Mouse (Mus musculus) left cerebral cortex, adult 2 months (tissue): Measurements from ENCODE around the gene B3galt4. TPM values are rescaled to one million over a fixed set of nuclear protein-coding genes. Genes with fewer than 3 reads are reported as not detected.

ENCODE experiments used
- DNase-seq, 2 experiments: peaks; one replicate each; pipeline ENCODE4 v3.0.0; 2021 to 2022; ENCODE audit warnings: low spot score in 2 of 2, mixed read lengths in 1 of 2; ENCODE audit errors: extremely low spot score in 1 of 2
- H3K27ac ChIP-seq: fragments of 200-600 bp; 2 replicates; pipeline ENCODE4 v1.8.1; 2022
- H3K4me3 ChIP-seq: fragments of 200-600 bp; 2 replicates; pipeline ENCODE4 v1.8.1; 2022
- CTCF ChIP-seq: fragments of 200-600 bp; IDR thresholded peaks from 2 replicates; pipeline ENCODE4 v1.8.1; 2022; ENCODE audit warnings: antibody characterized with exemption, mild to moderate bottlenecking, moderate library complexity
- intact Hi-C: fragments of 180-260 bp; cut with DNase I; formaldehyde crosslinking; loops from one replicate; pipeline ENCODE4 v1.15.1; 2025
- total RNA-seq, 2 experiments: library from RNA; stranded (reverse); gene quantifications; 2 replicates each; pipeline ENCODE4 v1.2.3; 2021

B3galt4 gene
- total RNA-seq, 2 experiments from 2014 or later, result 6.3 to 6.5 TPM

DNA sequence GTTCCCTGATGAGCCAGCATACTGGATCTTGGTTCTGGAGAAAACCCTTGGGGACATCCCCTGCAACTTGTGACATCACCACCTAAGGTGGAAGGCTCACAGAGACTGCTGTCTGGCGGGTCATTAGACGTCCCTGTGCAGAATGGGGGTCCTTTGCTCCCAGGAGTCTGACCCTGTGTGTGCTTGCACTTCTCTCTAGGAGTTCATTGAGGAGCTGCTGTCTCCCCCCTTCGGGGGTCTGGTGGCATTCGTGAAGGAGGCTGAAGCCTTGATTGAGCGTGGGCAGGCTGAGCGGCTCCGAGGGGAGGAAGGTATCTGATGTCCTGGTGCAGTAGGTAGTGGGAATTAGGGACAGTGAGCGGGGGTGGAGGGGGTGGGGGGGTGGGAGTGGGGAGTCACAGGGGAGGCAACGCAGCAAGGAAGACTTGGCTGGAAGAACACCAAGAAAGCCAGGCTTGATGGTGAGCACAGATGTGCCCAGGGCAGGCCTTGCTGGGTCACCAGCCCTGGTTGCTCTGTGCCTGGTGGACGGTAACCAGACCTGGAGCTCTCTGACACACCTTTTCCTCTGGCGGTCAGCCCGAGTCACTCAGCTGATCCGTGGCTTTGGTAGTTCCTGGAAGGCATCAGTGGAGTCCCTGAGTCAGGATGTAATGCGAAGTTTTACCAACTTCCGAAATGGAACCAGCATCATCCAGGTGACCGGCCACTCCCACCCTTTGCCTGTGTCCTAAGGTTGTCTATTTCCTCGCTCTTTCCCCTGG lies 14.0 kb upstream of the B3galt4 start:
- Histone ChIP-seq H3K27ac (no peak overlapping the region), H3K4me3 (no peak overlapping the region)
- DNase-seq, result peak in 1 of 2 experiments; percentile 12
- TF ChIP-seq CTCF, result no peak
- intact Hi-C loops, result loop anchor here (5.0 kb wide), 1 partner anchor 37 kb away; the partner anchor contains the start of gene H2-K1

DNA sequence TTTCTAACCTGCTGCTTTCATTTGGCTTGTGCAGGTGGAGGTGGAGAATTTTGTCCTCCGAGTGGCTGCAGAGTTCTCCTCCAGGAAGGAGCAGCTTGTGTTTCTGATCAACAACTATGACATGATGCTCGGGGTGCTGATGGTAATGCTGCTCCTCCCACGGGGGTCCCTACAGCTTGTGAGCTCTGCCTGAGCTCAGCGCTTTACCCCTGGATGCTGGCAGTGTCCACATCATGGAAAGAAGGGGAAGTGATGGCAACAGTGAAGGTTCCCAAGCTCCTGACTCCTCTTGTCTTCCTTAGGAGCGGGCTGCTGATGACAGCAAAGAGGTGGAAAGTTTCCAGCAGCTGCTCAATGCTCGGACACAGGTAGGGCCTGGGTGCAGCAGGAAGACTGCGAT lies 11.6 kb upstream of the B3galt4 start:
- no peak for TF ChIP-seq CTCF
- intact Hi-C loops, result no loop called here
- Histone ChIP-seq H3K27ac (no peak overlapping the region), H3K4me3 (no peak overlapping the region)
- DNase-seq, result no peak

DNA sequence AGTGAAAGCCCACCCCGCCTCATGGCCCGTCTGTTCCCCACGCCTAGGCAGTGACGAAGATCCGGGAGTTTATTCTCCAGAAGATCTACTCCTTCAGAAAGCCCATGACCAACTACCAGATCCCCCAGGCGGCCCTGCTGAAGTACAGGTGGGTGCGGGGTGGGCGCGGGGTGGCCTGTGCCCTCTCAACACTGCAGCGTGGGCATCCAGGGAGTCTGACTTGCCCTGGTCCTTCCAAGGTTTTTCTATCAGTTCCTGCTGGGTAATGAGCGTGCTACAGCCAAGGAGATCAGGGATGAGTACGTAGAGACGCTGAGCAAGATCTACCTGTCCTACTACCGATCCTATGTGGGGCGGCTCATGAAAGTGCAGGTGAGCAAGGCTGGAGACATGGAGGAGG lies 8.7 kb upstream of the B3galt4 start:
- no peak overlapping the region for H3K4me3 ChIP-seq
- intact Hi-C loops, result loop anchor here (1.0 to 2.0 kb wide), 2 partner anchors 61 to 1319 kb away; no protein-coding TSS in a partner anchor
- H3K27ac ChIP-seq, result no peak overlapping the region
- no peak for TF ChIP-seq CTCF
- DNase-seq, result peak in 1 of 2 experiments; percentile 8

GRCm38 (mm10) chr17:33959135-33959534 lies 7.8 kb upstream of the B3galt4 start:
- DNase-seq, result peak in 1 of 2 experiments; percentile 15
- H3K27ac ChIP-seq, result no peak overlapping the region
- intact Hi-C loops, result loop anchor here (1.0 kb wide), 1 partner anchor 62 kb away; no protein-coding TSS in a partner anchor
- no peak for TF ChIP-seq CTCF
- no peak overlapping the region for H3K4me3 ChIP-seq

- DNase-seq, result peak in 1 of 2 experiments; percentile 7
- H3K27ac ChIP-seq, result no peak overlapping the region
- no peak for TF ChIP-seq CTCF
- no peak overlapping the region for H3K4me3 ChIP-seq
- intact Hi-C loops, result no loop called here
Measured at GRCm38 (mm10) chr17:33958451-33958850, 7.2 kb upstream of the B3galt4 start.

GRCm38 (mm10) chr17:33957493-33957892 lies 6.2 kb upstream of the B3galt4 start:
- H3K4me3 ChIP-seq, result no peak overlapping the region
- H3K27ac ChIP-seq, result no peak overlapping the region
- intact Hi-C loops, result no loop called here
- DNase-seq, result no peak
- no peak for TF ChIP-seq CTCF

DNA sequence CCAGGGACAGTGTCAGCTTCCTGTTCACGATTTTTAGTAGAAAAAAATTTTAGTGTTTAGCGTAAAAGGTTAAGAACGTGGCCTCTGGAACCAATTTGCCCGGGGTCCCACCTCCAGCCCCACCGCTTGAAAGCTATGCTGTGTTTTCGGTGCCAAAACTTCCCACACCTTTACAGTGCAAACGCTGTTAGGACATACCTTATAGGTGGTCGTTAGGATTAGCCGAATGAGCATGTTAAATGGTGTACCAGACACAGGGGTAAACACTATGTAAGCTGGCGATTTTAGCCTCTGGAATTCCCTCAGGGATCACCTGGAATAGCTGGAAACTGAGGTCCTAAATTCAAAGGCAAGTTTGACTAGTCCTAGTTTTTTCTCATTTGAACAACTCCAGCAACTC lies 5.0 kb upstream of the B3galt4 start:
- H3K4me3 ChIP-seq, result peak overlapping the region; percentile 66
- intact Hi-C loops, result no loop called here
- H3K27ac ChIP-seq, result peak overlapping the region; percentile 94
- no peak for DNase-seq
- no peak for TF ChIP-seq CTCF

DNA sequence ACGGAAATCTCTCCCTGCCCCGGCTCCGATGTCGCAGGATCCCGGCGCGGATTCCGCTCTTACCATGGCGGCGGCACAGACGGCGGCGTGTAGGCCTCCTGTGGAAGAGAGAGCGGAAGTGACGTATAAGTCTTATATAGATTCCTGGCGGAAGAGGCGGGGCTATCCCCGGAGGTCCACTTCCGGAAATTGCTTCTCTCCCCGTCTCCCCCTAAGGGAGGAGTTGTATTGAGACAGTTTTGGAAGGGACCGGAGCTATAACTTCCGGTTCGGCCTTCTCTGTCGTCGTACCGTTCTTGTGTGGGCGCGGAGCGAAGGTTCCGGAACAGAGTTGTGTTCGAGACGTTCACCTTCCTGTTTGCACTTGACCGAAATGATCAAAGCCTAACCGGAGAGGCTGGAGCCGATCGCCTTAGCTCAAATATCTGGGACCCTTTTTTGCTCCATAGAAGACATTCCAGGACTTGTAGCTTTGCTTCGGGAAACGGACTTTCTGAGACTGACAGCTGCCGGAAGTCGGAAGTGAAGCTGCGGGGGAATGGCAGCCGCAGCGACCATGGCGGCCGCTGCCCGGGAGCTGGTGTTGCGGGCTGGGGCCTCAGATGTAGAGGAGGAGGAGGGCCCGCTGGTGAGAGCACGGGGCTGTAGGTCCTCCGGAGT lies 4.4 kb upstream of the B3galt4 start, which contains the start of the genes Vps52 and Rps18:
Vps52 (plus strand) TSS at position 258 of the 660 bp plus-strand sequence.
Rps18 (minus strand) TSS at position 447 of the 660 bp plus-strand sequence.
- peak; percentile 39 for TF ChIP-seq CTCF
- peak within 1 kb of the TSS; percentile 66 for H3K4me3 ChIP-seq
- H3K27ac ChIP-seq, result peak within 1 kb of the TSS; percentile 94
- intact Hi-C loops, result loop anchor here (1.0 kb wide), 1 partner anchor 15 kb away; the partner anchor contains the start of genes Pfdn6 and Wdr46
- peak; percentile 96 for DNase-seq

DNA sequence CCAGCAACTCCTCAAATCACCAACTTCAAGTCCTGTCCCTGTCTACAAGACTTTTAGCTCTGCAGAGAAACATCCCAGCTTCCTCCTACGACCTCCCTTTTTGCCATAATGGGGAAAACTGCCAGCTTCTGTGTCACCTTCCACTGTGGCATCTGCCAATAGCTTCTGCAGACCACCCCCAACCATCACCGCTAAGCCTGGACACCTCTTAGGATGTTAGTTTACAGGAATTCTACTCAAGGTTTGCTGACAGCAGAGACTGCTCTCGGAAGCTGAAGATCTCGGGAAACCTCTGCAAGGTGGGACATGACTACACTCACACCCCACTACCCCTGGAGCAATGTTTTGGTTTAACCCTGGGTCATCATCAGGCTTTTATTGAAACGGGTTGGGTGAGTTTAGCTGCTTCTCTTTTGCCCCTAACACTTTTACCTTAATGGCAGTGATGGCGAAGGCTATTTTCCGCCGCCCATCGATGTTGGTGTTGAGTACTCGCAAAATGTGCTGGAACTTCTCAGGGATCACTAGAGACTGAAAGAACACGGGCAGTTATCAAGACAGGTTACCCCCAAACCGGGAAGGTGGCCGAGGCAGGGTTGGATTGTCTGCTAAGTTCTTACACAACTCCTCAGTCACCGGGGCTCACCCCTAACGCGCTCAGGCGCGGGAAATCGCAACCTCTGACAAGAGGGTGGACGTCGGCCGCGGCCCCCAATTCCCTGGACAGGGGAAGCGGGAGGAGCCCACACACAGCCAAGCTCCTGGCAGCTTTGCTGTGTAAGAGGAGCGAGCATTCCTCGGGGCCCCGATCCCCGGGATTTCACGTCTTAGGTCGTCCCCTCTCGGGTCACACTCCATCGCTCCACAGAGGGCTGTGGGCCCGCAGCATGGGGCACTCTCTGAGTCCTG lies 3.6 kb upstream of the B3galt4 start:
- no peak for TF ChIP-seq CTCF
- Histone ChIP-seq H3K27ac (peak overlapping the region; percentile 89), H3K4me3 (peak overlapping the region; percentile 66)
- intact Hi-C loops, result loop anchor here (1.0 kb wide), 1 partner anchor 15 kb away; the partner anchor contains the start of genes Pfdn6 and Wdr46
- DNase-seq, result peak in 1 of 2 experiments; percentile 33

GRCm38 (mm10) chr17:33953961-33954565 lies 2.8 kb upstream of the B3galt4 start:
- intact Hi-C loops, result no loop called here
- H3K27ac ChIP-seq, result no peak overlapping the region
- H3K4me3 ChIP-seq, result peak overlapping the region; percentile 66
- no peak for DNase-seq
- TF ChIP-seq CTCF, result no peak

- no peak for DNase-seq
- no peak for TF ChIP-seq CTCF
- no peak overlapping the region for H3K4me3 ChIP-seq
- intact Hi-C loops, result no loop called here
- no peak overlapping the region for H3K27ac ChIP-seq
Measured at GRCm38 (mm10) chr17:33953310-33953709, 2.0 kb upstream of the B3galt4 start.
